Mouse (Mus musculus) urinary bladder, adult 18-20 months (tissue): ENCODE data around the gene Hnf4a.

Experiments used
- DNase-seq, 2 experiments: peaks; one replicate each; pipeline ENCODE4 v3.0.0; 2022; ENCODE audit warnings: low spot score in 2 of 2, mixed read lengths in 2 of 2

Gene Hnf4a

DNA sequence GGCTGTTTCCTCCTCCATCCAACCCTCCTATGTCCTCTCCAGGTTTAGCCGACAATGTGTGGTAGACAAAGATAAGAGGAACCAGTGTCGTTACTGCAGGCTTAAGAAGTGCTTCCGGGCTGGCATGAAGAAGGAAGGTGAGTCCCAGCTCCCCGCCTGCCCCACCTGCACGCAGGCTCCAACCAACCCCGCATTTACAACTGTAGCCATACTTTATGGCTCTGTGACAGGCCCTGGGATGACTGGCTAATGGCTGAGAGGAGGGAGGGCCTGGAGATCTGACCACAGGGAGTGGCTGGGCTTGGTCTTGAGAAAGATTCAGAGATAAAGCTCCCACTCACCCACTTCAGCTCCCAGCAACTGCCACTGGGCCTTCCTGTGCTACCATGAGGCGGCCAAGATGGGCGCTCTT is 45.9 kb downstream of the Hnf4a start:
- peak in 1 of 2 experiments; percentile 5 for DNase-seq

DNA sequence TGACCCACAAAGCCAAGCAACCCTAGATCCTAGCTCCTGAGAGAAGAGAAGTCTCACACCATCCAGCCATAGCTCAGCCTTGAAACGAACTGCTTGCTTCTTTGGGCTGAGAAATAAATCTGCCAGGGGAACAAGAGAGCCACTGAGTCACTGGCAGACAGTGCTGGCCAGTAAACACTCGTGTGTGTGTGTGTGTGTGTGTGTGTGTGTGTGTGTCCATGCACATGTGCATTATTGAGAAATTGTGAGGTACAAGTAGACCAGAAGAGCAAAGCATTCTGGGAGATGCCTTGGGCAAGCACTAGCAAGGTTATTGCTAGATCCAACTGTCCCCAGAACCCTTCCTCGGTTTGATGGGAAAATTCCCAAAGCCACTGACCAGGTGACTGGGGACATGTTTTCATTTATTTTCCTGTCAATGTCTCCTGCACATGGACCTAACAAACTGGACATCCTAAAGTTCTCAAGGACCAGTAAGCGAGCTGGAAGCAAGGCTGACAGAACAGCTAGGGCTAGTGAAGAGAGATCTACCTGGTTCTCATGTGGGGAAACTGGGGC is 47.9 kb downstream of the Hnf4a start:
- DNase-seq = no peak

DNA sequence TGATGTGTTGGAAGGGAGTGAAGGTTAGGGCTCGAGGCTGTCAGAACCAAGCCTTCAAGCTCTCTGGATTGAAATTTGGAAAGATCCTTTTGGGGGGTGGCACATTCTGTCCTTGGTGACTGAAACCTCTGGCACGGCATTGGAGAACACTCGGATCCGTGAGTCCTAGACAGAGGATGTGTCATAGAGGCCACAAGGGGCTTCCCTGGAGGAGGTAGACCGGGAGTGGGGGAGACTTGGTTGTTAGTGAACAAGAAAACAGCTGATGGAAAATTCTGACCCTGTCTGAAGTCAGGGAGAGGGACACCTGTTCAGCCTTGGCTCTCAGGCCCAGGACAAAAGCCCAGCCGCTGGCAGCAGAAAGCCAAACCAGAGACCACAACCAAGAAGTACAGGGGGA is 48.4 kb downstream of the Hnf4a start:
- no peak for DNase-seq

DNA sequence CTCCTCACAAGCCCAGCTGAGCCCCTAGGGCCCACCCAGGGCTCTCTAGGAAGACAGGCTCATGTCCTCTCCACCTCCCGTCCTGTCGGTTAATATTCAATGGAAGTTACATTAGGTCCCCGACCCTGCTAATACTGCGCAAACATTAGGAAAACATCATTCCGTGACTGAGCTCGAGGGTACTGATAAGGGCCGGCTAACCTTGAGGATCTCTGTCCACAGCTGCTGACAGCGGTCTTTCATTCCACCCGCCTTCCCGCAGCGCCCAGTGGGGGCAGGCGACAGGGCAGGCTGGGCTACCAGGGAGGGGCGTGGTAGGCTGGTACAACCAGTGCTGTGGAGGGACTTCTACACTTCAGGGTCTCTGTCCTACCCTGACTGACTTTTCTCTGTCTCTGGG is 48.8 kb downstream of the Hnf4a start:
- DNase-seq = no peak

DNA sequence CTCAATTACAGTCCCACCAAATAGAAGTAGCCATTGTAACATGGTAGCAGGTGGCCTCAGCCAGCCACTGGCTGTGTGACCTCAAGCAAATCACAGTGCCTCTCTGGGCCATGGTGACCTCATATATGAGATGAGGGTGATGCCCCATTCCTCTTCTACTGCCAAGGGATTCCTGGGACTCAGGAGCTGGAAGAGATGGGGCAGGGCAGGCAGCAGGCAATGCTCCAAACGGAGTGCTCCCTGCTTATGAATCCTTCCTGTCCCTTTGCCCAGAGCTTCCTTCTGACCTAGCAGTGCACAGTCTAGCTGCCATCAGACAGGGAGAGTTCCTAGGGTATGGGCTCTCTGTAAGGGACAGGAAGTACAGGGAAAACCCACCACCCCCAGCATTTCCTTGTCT is 51.9 kb downstream of the Hnf4a start:
- DNase-seq = no peak

DNA sequence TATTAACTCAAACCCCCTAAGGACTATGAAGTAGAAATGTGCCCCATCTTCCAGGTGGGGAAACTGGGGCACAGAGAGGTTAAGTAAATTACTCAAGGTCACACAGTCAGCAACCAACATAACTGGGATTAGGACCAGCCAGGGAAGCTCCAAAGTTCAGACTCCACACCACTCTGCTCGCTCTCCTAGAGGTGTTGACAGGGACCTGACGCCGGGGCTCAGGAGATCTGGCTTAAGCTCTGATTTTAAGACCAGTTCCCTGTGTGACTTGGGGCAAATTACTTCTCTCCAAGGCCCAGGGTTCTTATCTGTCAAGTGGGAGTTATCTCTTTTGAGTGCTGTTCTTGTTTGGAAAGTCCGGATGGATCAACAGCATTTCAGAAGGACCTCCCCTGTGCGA is 52.6 kb downstream of the Hnf4a start:
- no peak for DNase-seq

DNA sequence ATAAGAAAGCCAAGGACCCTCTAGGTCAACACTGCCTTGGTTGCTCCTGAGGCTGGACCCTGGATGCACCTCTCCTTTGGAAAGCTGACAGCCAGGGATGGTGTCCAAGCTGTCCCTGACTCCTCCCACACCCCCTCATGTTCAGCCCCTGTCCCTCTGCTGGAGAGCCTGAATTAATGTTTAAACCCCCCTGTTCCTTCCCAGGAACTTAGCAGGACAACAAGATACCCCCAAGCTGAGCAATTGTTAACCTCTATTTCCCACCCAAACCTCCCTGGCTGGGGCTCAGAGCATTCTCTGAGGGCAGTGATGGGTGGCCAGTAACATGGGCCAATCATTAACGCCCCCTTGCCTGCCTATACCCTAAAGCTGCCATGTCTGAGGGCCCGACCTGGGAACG is 53.6 kb downstream of the Hnf4a start:
- no peak for DNase-seq

DNA sequence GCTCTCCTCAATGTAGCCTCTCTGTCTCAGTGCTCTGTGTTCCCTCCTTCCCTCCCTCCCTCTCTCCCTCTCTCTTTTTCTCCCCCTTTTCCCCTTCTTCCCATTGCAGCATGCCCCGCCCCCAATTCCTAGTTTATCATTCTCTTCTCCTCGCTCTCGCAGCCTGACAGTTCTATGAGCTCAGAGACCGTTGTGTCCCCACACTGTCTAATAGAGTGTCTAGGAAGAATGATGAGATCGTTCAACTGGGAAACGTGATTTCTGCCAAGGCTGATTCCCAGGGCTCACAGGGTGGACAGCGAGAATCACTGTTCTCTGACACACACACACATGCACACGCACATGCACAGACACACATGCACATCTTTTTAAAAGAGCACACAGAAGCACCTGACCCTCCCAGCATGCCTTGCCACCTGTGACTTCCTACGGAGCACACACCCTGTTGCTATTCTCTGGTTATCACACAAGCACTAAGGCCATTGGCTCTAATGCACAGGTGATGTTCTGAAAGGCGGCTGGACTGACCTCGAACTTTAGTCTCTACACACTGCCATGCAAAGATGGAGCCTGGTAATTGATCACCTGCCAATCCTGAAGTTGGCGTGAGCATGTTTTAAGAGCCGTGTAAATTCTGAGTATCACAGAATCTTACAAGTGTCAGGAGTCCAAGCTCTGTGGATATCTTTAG is 54.8 kb downstream of the Hnf4a start:
- DNase-seq = no peak

DNA sequence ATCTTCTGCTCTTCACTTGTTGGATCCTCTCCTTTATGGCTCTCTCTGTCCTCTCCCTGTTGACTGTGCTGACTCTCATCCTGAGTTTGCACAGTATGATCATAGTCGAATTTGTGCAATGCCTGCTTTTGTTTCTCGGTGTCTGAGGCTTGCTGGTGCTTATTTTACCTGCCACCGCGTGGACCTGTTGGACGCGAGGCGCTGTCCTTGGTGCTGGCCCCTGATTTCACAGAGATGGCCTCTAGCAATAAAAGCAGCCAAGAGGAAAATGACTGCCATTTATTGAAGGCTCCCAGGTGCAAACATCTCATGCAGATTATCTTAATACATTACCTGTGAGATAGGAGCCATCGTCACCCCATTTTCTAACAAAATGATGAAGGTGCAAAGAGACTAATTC is 58.0 kb downstream of the Hnf4a start:
- peak in 1 of 2 experiments; percentile 21 for DNase-seq

DNA sequence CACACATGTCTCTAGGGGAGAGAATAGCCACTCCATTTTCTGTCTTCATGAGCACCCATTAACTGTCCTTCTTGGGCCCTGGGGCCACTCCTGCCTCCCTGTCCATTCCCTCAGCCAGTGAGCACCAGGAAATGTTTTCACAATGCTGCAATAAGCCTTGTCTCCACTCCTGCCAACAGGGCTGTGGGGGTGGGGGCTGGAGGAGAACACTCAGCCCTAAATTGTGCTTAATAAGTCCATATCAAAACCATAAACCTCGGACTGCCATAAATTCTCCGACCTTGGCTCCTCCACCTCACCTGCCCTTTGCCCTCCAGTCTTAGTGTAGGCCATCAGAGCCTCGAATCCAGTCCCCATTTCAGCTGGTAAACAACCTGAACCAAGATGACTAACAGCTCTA is 67.7 kb downstream of the Hnf4a start:
- DNase-seq = no peak

DNA sequence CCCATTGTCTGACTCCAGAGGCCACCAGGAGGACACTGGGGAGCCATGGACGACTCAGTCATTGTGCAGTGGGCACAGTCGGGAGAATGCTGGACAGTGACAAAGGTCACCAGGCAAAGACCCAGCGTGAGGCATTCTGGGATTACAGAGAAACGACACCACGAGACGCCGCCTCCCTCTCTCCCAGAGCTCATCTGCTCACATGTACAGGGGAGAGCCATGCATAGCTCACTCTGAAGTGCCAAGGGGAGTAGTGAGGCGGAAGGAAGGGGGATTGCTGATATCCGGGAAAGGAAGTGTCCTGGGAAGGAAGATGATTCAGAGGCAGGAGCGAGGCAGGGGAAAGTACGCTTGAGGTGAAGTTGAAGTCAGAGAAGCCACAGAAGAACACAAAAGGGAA is 68.6 kb downstream of the Hnf4a start:
- no peak for DNase-seq

DNA sequence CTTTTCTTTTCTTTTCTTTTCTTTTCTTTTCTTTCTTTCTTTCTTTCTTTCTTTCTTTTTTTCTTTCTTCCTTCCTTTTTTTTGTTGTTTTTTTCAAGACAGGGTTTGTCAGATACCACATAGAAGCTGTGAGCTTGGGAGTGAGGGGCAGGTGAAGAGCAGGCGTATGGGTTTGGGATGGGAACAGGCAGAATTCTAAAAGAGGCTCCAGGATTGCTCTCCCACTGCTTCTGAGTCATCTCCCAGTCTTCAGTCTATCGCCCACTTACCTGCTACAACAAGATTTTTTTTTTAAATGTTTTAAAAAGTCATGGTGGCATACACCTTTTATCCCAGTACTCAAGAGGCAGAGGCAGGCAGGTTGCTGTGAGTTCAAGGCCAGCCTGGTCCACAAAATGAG is 71.4 kb downstream of the Hnf4a start:
- no peak for DNase-seq

DNA sequence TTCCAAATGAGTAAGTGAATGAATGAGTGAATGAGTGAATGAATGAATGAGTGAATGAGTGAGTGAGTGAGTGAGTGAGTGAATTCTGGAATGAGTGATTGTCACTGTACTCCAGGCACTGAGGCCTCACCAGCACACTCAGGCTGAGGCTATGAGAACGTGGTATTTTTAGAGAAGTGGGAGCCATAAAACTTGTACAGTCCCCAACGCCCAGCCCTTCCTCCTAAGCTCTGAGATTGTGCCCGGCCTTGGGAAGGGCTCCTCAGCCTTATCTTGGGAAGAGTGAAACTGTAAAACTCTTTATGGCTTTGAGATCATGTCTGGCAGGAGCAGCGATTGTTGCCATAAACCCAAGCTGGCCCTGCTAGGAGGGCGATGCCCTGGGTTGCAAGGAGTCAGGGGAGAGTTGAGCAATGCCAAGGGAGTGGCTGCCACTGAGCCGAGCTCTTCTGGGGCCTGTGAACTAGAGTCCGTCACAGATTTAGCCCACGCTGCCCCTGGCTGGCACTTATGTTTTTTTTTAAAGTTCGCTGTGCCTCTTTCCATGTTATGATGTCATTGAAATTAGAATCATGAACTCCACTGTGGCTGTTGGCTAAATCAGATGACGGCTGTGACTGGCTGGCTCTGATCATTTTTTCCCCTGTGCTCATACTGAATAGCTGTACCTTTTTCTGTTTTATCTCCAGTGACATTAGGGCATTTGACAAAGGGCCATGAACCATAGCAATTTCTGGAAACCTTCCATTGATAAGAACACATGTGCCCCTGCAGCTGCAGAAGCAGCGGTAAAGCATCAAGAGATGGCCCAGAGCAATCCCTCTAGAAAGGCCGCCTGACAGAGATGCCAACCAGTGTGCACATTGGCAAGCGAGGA is 73.7 kb downstream of the Hnf4a start:
- DNase-seq = peak in 1 of 2 experiments; percentile 25

DNA sequence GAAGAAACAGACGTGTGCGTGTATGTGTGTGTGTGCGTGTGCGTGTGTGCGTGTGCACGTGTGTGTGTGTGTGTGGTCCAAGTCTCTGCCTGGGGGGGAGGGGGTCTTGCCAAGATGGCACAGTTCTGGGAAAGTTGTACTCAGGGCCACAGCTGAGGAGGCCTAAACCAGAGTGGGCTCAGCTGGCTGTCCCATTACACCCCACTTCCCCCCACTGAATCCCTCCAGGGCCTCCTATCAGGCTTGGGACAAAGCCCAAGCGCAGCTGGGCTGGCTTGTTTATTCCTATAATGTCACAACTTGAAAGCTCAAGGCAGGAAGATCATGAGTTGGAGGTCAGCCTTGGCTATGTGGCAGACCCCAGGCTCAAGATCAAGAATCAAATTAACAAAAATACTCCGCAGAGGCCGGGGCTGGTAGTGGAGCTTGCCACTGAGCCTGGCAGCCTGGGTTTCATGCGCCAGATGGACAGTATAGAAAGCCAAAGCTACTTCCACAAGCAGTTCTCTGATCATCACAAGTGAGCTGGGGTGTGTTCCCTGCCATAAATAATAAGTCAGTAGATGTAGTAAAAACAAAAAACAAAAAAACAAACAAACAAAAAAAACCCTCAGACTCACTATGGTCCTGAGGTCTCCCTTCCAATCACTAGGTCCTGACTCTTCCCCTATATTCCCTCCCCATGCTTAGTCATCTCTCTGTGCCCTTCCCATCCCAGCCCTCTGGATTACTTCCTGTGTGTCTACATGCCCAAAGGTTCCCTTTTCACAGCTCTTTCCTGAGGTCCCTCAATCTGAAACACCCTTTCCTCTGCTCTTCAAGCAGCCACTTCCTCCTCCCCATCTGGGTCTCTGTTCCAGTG is 76.8 kb downstream of the Hnf4a start:
- no peak for DNase-seq

DNA sequence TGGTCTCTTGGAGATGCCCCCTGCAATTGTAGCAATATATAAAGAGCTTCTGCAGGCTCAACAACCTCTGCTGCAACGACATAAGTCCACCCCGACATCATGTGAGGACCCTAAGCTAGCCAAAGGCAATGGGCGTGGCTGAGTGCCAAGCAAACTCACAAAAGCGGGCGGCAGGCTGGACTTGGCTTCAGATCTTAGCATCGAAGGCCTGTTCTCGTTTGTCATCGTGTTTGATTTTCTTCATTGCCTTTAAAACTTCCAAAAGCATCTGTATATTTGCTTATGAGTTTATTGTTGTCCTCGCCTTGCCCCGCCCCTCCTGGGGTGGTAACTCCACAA is 77.4 kb downstream of the Hnf4a start:
- DNase-seq = no peak

DNA sequence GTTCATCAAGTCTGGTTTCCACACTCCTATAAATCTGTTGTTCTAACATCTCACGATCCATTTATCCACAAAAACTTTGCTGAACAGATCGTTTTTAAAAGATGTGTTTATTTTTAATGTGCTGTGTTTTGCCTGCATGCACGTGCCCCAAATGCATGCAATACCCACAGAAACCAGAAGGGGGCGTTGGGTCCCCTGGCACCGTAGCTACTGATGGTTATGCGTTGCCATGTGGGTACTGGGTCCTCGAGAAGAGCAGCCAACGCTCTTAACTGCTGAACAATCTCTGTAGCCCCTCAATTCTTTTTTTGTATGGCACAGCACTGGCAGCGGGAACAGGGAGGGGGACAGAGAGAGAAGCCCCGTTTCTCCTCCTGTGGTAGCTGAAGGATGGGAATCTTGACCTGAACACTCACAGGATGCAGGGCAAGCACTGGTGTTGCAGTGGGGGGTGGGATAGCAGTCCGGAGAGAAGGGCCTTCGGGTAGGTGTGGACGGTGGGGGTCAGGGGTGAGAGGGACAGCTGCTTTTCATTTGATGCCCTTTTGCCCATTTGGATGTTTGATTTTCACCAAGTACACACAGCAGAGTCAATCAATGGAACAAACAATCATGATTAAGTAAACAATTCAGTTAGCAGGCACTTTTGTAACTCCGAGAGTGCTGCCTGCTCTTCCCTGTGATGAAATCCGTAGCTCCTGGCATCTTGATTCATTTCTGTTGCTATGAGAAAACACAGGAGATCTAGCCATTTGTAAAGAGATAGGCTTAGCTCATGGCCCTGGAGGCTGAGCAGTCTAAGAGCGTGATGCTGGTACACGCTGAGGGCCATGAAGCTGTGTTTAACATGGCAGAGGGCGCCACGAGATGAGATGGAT is 80.0 kb downstream of the Hnf4a start:
- DNase-seq = no peak

DNA sequence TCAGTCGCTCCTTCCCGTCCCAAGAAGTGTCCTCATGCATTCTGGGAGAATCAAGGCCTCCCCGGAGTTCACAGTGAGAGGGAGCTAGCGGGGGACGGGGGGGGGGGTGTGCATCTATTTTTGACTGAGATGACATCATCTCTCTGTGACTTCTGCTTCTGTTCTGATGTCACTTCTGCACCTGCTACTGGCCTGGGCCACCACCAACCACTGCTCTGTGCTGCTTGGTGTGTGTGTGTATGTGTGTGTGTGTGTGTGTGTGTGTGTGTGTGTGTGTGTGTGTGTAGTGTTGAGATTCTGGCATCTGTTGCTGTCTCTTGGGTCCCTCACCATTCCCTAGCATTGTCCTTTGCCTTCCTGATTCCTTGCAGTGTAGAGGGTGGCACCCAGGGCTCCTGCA is 80.9 kb downstream of the Hnf4a start:
- no peak for DNase-seq

DNA sequence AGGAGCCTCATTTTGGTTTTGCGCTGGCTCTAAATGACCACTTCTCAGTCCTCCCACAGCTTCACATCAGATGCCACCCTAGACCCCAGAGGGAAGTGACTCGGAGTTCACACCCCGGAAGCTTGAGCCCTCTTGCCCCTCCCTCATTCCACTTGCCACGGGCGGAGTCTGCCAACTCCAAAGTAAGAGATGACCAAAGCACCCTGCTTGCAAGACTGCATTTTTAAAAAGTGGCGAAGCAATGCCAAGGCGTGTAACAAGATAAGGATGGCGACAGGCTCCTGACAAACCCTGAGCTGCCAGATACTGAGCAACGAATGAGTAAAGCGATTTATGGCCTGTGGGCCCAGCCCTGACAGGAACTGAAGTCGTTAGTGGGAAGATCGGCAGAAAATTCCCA is 83.6 kb downstream of the Hnf4a start:
- DNase-seq = no peak

DNA sequence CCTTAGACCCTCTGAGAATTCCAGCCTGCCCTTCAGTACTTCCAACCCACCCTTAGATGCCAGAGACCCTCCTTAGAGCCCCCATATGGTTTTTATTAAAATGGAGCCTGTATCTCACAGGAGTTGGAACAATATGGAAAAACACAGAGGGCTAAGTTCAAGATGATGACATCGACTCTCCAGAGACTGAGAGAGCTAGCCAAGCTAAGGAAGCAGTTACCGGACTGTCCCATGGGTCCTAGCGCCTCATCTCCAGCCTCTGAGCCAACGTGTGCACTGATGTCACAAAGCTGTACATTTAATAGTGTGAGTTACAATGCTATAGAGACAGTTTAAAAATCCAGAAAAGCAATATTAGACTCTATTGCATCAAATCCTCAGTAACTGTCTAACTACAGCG is 84.4 kb downstream of the Hnf4a start:
- no peak for DNase-seq

DNA sequence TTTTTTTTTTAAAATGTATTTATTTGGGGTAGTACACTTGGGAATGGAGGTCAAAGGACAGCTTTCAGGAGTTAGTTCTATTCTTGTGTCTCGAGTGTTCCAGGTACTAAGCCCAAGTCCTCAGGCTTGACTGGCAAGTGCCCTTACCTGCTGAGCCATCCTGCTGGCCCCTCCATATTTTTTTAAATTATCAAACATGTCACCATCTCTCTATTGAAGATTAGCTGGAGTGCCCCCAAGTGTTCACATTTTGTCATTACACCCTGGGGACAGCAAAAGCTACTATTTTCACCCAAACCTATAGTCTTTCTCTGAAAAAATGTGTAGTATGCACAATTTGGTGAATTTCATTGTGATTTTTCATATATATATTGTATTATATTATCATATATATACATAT is 85.5 kb downstream of the Hnf4a start:
- no peak for DNase-seq

DNA sequence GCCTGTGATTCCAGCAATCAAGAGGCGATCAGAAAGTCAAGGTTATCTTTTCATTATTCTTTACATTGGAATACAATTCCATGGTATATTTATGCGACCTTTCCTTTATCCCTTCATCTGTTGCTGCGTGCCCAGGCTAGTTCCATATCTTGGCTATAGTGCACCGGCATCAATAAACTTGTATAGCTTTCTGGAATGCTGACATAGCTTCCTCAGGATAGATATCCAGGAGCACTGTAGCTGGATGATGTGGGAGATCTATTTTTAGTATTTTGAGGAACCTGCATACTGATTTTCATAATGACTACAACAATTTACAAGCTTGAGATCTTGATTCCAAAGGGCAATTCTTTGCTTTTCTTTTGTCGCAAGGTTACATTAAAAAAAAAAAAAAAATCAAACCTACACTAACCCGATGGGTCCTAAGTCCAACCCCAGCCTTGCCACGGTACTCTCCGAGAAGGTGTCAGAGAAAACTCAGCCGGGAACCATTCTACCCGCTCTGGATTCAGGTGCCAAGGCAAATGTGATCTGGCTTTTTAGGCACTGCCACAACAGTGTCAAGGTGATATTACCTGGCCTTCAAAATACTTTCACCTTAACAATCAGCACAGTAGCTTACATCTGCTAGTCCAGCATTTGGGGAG is 87.2 kb downstream of the Hnf4a start:
- DNase-seq = no peak
